Mouse (Mus musculus): ENCODE measurements at regions not wholly inside any gene's neighbourhood (a gene's known extent, or its start where the extent isn't known, plus 50 kb on each side); places are given as distances from the start of the nearest gene placed in this dataset.
A peak's percentile ranks its signal among the peaks of the same experiment; 100 is the strongest.

DNA sequence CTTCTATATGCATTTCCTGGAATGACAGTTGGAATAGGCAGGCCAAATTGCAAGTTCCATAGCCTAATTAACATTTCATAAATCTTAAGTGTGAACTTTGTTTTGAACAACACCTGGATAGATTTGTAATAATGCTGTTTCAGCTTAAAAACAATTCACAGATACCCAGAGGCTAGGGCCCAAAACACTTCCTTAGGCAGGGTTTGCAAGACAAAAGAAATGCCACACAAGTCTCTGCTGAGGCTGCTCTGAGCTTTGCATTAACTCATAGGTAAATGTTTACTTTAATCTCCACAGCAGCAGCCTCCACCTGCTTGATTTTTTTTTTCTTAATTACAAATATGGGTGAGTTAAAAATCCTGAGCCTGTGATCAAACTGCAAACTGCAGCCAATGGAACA, 118.4 kb downstream of the Gnat3 start:
- no peak for ATAC-seq (replicated peaks; ENCODE audit: low FRiP score, low TSS enrichment, poor library complexity, severe bottlenecking)

DNA sequence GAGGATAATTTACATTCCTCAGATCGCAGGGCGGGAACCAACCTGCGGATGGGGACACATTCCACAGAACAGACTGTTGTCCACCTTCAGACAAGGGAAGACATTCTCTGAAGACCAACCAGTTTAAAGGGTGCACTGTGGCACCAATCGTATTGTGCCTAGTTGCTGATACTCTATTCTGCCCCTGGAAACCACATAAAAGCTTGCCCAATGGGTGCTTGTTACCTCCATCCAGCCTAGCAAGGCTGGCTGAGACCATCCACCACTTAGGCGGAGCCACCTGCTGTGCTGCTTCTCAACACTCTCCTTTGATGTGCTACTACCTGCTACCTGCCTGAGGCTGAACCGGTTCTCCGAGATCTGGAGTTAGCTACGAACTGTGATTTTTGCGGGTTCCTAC, 119.9 kb downstream of the Gnat3 start:
- ATAC-seq (replicated peaks; ENCODE audit: low FRiP score, low TSS enrichment, poor library complexity, severe bottlenecking), result no peak

DNA sequence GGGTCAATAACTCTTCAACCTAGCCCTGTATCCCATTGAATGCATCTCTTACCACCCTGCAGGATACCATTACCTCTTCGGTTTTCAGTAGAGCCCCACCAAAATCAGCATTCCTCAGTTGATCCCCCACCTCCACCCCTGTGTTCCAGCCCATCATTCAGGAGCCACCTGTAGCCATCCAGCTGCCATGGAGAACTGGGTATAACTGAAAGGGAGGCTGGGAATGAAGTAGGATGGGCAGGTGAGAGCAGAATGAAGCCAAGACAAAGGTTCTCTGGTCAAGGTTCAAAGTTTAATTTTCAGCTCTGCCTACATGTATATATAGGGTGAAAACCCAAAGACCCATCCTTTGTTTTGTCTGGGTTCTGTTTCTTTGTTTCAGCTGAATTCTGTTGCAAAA, 121.4 kb downstream of the Gnat3 start:
- ATAC-seq (replicated peaks; ENCODE audit: low FRiP score, low TSS enrichment, poor library complexity, severe bottlenecking), result no peak

DNA sequence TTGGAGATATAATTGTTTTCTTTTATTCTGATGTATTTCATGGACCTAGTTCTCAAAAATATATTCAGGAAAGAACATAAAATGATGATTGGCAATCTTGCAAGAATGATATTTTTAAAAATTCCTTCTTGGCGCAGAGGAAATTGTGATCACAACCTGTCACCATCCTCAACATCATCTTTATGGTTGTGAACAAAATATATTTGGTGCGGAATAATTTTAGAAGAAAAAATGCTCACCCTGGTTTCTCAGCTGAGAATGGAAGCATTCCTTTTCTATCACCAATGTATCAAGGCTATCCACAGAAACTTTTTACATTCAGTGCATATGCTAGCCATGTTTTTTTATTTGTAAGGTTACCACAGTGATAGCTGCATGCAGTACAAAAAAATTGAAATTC, 123.1 kb downstream of the Gnat3 start:
- no peak for ATAC-seq (replicated peaks; ENCODE audit: low FRiP score, low TSS enrichment, poor library complexity, severe bottlenecking)

DNA sequence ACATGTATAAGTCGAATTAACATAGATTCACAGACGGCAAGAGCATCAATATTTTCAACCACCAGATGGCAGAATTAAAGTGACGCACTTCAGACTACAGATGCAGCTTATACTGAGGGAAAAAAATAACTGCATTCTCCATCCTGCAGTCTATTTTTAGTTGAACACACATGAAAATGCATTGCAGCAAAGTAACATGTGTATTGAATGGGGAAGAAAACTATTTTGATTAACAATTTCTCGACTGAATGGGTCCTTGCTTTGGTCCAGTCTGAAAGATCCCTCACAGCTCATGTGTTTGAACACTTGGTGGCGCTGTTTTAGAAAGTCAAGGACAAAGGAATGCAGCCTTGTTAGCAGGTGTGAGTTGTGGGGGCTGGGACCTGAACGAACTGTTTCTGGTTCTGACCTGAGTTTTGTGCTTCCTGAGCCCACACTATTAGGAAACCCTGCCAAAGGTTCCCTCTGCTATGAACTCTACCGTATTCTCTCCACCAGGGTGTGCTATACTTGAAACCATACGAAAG, 125.6 kb downstream of the Gnat3 start:
- ATAC-seq (replicated peaks; ENCODE audit: low FRiP score, low TSS enrichment, poor library complexity, severe bottlenecking), result peak; percentile 96

DNA sequence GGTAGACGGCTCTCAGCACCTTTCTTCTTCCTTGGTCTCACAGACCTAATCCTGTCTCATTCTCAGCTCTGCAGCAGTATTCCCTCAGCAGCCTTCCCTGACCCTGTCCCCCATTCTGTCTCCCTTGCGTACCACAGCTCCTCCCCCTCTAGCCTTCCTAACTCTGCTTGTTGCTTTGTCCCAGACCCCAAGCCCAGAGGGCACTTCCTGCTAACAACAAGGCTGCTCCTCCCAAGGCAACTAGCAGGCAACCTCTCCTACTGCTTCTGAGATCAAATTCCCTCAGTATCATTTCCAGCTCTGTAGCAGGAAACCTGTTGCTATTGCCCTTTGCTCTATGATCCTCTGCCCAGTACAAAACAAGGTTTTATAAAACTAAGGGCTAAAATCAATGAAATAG, 127.6 kb downstream of the Gnat3 start:
- ATAC-seq (replicated peaks; ENCODE audit: low FRiP score, low TSS enrichment, poor library complexity, severe bottlenecking), result no peak

DNA sequence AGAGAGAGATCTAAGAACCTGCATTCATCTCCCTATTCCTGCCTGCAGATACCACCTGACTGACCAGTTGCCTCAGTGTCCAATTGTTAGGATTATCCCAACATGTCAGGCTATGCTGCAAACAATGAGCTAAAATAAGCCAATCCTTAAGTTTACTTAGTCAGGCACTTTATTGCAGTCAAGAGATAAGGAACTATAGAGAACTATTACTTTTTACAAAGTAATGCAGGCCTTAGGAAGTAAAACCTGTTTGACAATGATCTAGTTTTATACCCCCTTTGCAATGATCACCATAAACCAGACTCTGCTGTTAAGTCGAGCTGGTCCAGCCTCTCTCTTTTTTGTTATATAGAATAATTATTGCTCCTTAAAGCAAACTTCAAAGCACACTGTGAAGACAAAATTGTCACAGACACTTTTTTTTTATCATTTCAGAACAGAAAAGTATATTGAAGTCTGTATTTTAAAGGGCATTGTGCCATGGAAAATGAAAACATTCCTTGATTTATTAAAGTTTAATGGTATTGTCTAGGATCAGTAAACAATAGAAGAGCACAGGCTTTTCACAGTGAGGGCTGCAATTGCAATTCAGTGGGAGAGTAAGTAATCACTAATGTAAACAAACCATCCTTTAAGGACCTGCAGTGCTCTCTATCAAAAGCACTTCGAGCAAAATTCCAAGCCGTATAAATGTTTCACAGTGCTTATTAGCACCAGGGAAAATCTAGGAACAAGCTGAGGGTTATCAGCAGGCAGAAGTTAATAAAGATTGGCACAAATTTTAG, 152.7 kb downstream of the Gnat3 start:
- ATAC-seq (replicated peaks; ENCODE audit: low FRiP score, low TSS enrichment, poor library complexity, severe bottlenecking), result no peak

DNA sequence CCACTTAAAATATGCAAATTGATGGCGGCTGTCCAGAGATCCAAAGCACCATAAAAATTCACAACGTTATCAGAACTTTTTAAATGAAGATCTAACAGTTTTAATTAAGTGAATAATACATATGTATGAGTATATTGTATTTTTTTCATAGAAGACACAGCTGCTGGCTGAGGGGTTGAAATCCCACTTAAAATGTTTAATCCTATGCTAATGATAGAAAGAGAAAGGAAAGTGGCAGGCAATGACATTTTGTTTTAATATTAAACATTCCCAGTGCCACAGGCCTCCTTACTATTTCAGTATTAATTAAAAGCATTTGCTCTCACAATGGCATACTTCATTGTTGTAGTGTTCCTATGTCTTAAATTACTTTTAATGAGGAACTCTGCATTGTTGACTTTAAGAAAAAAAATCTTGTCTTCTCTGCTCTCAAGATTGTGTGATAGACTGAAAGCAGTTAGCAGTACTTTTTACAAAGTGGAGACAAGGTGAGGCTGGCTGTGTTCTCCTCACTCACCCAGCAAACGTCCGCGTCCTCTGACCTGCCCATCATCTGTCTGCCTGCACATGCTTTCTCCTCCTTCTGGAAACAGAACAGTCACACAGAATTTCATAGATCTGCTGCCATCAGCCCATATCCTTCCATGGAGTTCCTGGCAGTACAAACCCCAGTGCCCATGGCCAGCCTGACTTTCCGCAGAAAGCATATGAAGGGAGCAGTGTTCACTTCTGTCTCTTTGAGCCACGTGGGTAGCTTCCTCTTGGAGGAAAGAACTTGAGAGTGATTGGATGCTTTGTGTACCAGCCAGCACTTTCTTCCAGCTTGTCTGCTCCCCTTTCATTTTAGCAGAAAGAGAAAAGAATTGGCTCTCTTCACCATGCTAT, 173.7 kb downstream of the Gnat3 start:
- no peak for ATAC-seq (replicated peaks; ENCODE audit: low FRiP score, low TSS enrichment, poor library complexity, severe bottlenecking)

DNA sequence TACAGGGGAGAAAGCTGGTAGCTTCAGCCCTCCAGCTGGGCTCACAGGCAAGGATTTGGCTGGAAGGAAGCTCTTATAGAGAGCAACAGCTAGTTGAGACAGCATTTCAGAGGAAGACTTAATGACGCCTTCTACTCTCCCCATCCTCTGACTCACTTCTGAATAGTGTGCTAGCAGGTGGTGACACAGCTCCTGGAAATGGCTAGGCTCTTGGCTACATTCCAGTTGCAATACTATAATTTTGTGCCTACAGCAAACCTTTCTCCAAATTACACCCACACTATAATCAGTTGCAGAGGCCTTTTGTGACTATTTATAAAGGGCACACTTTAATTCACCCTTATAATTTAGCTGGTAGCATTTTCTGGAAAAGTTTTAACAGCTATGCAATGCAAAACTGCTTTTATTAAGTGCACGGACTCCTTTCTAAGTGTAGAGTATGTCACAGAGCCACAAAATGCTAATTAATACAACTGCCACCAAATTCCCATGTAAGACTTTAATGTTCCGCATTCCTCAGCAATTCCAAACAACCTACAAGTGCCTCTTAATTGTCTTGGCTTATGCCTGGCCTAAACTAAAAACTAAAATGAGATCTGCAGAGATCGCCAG, 175.2 kb downstream of the Gnat3 start:
- ATAC-seq (replicated peaks; ENCODE audit: low FRiP score, low TSS enrichment, poor library complexity, severe bottlenecking), result no peak

DNA sequence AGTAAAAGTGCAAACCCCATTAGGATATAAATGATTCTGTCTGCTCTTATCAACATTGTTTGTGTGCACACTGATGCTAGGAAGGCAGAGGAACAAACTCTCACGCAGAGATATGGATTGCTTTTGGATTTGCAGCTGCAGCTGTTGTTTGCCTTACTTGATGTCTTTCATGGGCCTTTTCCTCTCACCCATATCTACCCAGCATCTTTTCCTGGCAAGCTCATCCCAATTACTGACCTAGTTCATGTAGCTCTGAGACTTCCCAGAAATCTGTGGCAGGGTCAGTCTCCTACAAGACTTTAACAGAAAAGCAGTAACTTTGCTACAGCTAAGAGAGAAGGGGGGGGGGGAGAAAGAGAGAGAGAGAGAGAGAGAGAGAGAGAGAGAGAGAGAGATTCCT, 189.9 kb downstream of the Gnat3 start:
- ATAC-seq (replicated peaks; ENCODE audit: low FRiP score, low TSS enrichment, poor library complexity, severe bottlenecking), result no peak

DNA sequence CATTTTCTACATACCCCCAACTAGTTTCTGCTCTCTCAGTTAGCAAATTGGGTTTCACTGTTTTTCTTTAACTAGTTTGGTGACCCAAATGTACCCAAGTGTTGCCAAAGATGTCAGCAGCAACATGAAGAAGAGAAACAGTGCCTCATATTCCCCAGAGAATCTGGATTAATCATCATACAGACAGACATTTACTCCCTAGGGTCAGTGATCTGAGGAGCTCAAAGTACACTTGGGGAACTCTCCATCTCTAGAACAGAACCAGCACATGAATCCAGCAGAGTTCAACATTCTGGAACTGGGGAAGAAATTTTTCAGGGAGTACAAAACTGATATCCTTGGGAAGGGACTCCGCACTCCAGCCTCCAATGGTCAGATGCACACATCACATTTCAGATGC, 191.4 kb downstream of the Gnat3 start:
- ATAC-seq (replicated peaks; ENCODE audit: low FRiP score, low TSS enrichment, poor library complexity, severe bottlenecking), result no peak

DNA sequence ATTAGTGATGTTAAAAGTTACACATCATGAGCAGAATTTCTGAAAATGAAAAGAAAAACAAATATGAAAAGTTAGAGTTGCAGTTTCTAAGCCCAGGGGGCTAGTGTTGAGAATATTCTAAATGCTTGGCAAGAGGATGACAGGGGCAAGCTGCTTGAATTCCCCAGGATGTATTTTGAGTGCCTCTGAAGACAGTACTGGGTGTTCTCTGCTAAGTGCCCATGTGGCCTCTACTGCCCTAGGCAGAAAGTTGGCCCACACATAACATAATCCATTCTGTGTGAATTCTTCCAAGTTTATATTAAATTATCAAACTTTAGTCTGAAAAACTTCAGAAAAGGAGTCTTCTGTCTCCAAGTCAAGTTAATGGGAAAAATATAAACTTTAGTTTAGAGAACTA, 196.6 kb downstream of the Gnai1 start:
- ATAC-seq (replicated peaks; ENCODE audit: low FRiP score, low TSS enrichment, poor library complexity, severe bottlenecking), result no peak

DNA sequence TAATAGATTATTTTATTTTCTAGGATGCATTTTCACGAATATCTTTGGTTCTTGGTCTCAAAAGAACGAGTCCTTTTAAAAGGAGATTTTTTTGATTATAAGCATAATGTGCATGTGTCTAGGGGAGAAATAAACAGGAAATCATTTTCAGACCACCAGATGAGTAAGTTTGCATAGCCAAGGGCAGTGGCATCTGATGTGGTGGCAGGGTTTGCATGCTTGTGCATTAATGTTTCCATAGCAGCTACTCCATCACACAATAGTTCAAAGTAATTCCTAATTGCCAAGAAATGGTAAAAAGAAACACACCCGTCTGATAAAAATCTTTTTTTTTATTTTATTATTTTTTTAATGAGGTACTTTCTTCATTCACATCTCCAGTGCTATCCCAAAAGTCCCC, 182.3 kb downstream of the Gnai1 start:
- no peak for ATAC-seq (replicated peaks; ENCODE audit: low FRiP score, low TSS enrichment, poor library complexity, severe bottlenecking)

DNA sequence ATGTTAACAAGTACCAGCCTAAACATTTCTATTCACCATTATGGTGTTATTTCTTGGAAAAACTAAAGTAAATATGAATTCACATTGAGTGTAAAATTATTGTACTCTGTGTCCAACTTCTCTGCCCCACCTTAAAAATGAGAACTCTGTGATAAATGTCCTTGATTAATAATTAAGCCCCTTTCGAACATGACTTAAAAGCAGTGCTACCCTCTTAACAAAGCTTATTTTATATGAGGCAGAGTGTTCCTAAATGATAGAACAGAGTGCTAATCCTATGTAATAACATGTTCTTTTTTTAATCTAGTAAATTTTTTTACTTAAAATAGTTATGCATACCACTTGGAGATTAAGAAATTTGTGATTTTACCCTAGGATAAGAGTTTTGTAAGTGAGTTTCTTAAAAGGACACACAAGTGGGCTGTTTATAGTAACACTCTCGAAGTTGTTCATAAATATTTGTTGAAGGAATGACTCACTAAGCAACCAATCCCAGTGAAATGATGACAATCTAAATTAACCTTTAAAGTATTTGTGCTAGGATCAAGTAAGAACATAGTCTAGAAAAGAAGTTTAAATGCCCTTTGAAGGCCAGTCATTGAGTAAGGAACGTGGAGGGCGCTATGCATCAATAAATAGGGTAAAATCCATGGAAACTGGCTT, 148.6 kb downstream of the Gnai1 start:
- no peak for ATAC-seq (replicated peaks; ENCODE audit: low FRiP score, low TSS enrichment, poor library complexity, severe bottlenecking)

All from megakaryocyte-erythroid progenitor cell, adult 5-6 weeks (primary cell).